Mouse (Mus musculus) embryo, embryonic 11.5 days (tissue): ENCODE measurements at regions not wholly inside any gene's neighbourhood (a gene's known extent, or its start where the extent isn't known, plus 50 kb on each side); places are given as distances from the start of the nearest gene placed in this dataset.

ENCODE experiments used
- DNase-seq: peaks from one replicate; pipeline ENCODE4 v3.0.0-alpha.2; 2012; ENCODE audit warnings: low read depth, low spot score

- DNase-seq: no peak
These were observed 958.8 kb upstream of the Flrt2 start for GRCm38 (mm10) chr12:94733179-94733578.

GRCm38 (mm10) chr12:94737263-94737662 lies 954.8 kb upstream of the Flrt2 start:
- DNase-seq: no peak

GRCm38 (mm10) chr12:94749747-94750515 lies 942.1 kb upstream of the Flrt2 start:
- no peak for DNase-seq

GRCm38 (mm10) chr12:94755754-94756153 lies 936.3 kb upstream of the Flrt2 start:
- no peak for DNase-seq

GRCm38 (mm10) chr12:94795913-94796615 lies 896.0 kb upstream of the Flrt2 start:
- no peak for DNase-seq

GRCm38 (mm10) chr12:94804692-94805091 lies 887.3 kb upstream of the Flrt2 start:
- DNase-seq: no peak

GRCm38 (mm10) chr12:94831400-94831799 lies 860.6 kb upstream of the Flrt2 start:
- DNase-seq: no peak

- no peak for DNase-seq
These were observed 829.3 kb upstream of the Flrt2 start for GRCm38 (mm10) chr12:94862720-94863119.

- DNase-seq: no peak
These were observed 781.2 kb upstream of the Flrt2 start for GRCm38 (mm10) chr12:94910816-94911215.

GRCm38 (mm10) chr12:94943067-94943466 lies 749.0 kb upstream of the Flrt2 start:
- DNase-seq: no peak
